9 mouse cellular contexts compared by ENCODE assay signal in the genomic region with DNA sequence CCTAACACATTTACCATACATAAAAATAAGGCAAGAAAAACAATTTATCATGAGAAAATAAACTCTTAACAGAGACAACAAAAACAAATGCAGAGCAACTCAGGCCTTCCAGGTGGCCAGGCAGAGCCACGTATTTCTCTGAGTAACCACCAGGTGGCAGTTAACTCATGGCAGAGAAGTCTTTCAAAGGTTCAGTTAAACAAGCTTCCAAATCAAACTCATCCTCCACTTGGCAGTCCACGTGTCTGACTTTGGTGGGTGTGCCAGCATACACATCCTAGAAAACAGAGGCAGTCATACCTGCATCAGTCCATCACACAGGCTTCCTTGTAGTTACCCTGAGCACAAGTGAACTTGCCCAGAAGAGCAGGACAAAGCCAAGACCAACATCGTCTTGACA. TPM values are rescaled to one million over a fixed set of nuclear protein-coding genes. Genes with fewer than 3 reads are reported as not detected.
DNase-seq lines count a peak whose midpoint lies in the region; ATAC-seq and TF ChIP-seq lines count a peak whose summit lies in the region.
"Had no signal": no experiment of that assay in that cellular context is flagged by ENCODE, and none has a peak within 500 bp of the region (broad histone marks: within the 10 kb centered on the region; RNA-seq: fewer than 3 reads in every experiment).

No protein-coding gene starts in this region.

- no peaks in the 10 kb centered on the region; the same call in 1 of the 2 replicates for H3K36me3 ChIP-seq in heart, adult 2 months (ENCODE audit: control insufficient read depth, insufficient read depth, low read length)

- H3K27me3 ChIP-seq in heart, adult 2 months (ENCODE audit: control insufficient read depth, insufficient read depth, low read length), result no peaks in the 10 kb centered on the region

- peak; percentile 88 for ATAC-seq in CD4-positive, CD25-positive, alpha-beta regulatory T cell, adult 4 months
- peak; percentile 35; the same call in 1 of the 2 replicates for ATAC-seq in granulocyte monocyte progenitor cell, adult 5-6 weeks (replicated peaks; ENCODE audit: poor library complexity, severe bottlenecking)

- H3K9ac ChIP-seq in heart, adult 2 months (ENCODE audit: low read depth, low read length), result no peak overlapping the region

- H3K4me3 ChIP-seq in heart, adult 2 months, result no peak overlapping the region
- H3K4me3 ChIP-seq: erythroblast, embryonic 14.5 days had no signal

- intact Hi-C loops in heart, adult 2 months (cut with DNase I), result no loop called here
- intact Hi-C loops in heart, postnatal 25 days (cut with DNase I), result no loop called here
- intact Hi-C loops in left cerebral cortex, postnatal 4 days (cut with DNase I), result no loop called here

- 29% methylated on average over 3 of the region's 3 CpGs for WGBS in heart, adult 2 months

- no peaks in the 10 kb centered on the region; the same call in 1 of the 2 replicates for H3K79me2 ChIP-seq in heart, adult 2 months (replicated peaks; ENCODE audit: control insufficient read depth, insufficient read depth, low read length)

- peak; percentile 93 for TF ChIP-seq CTCF in heart, adult 2 months (IDR thresholded peaks at IDR 0.05)

- TF ChIP-seq POLR2A in heart, adult 2 months (IDR thresholded peaks at IDR 0.05; ENCODE audit: insufficient read depth, low read depth, low read length), result no peak

- no peak overlapping the region for H3K27ac ChIP-seq in heart, adult 2 months

- no peak for TF ChIP-seq EP300 in heart, adult 2 months (IDR thresholded peaks at IDR 0.05; ENCODE audit: insufficient read depth, low read depth, low read length)

- DNase-seq in heart, adult 2 months, result peak in 1 of 2 experiments; percentile 38
- DNase-seq in heart, postnatal 25 days (ENCODE audit: low spot score), result no peak
- peak; percentile 74 for DNase-seq in ZHBTc4 (ENCODE audit: low read depth, low spot score)
- peak; percentile 26 for DNase-seq in left cerebral cortex, postnatal 4 days
- DNase-seq in retina, postnatal 1 day, result peak; percentile 68
- DNase-seq in urinary bladder, adult 18-20 months (ENCODE audit: low spot score in 2 of 2), result no peak

- peaks cover 4% of the 10 kb centered on the region for H3K4me1 ChIP-seq in heart, adult 2 months (ENCODE audit: control insufficient read depth, insufficient read depth, low read length)

RNA-seq across cellular contexts. Expression of a gene that starts 10.9 kb away (rescaled TPM):
- total RNA-seq in heart, adult 2 months (2021), result 1 to 10 TPM; 1.0 to 1.1 TPM
- polyA plus RNA-seq in heart, adult 2 months (2012; rRNA removed), result 2.1 and 2.5 TPM in 2 replicates
- total RNA-seq in heart, postnatal 25 days (2021), result 1 to 10 TPM; 1.1 to 1.3 TPM
- polyA plus RNA-seq in CD4-positive, CD25-positive, alpha-beta regulatory T cell, adult 4 months (2017; shearing (Covaris generic)), result 1 to 10 TPM in 1 of 2 experiments, not detected in 1; 1.6 TPM
- total RNA-seq in granulocyte monocyte progenitor cell, adult 5-6 weeks (2014; fragmentation: Nextera tagmentation), result 0.75 TPM in 1 of 2 replicates, not detected in the other
- total RNA-seq in granulocyte monocyte progenitor cell, adult 5-6 weeks (2017), result 0.15 and 0.30 TPM in 2 replicates
- total RNA-seq in left cerebral cortex, postnatal 4 days (2021), result under 1 TPM; 0.20 to 0.86 TPM
- polyA plus RNA-seq: erythroblast, embryonic 14.5 days had no signal

RNA-seq across cellular contexts. Expression of a gene that starts 11.2 kb away (rescaled TPM):
- 10 to 100 TPM; 26.1 to 26.9 TPM for total RNA-seq in heart, adult 2 months (2021)
- polyA plus RNA-seq in heart, adult 2 months (2012; rRNA removed), result 19.7 and 22.8 TPM in 2 replicates
- total RNA-seq in heart, postnatal 25 days (2021), result 10 to 100 TPM; 24.6 to 25.2 TPM
- 10 to 100 TPM; 19.9 to 23.5 TPM for polyA plus RNA-seq in CD4-positive, CD25-positive, alpha-beta regulatory T cell, adult 4 months (2017; shearing (Covaris generic))
- total RNA-seq in granulocyte monocyte progenitor cell, adult 5-6 weeks (2014; fragmentation: Nextera tagmentation), result 23.7 and 40.1 TPM in 2 replicates
- total RNA-seq in granulocyte monocyte progenitor cell, adult 5-6 weeks (2017), result 15.7 and 16.1 TPM in 2 replicates
- total RNA-seq in left cerebral cortex, postnatal 4 days (2021), result 10 to 100 TPM; 16.1 to 17.3 TPM

RNA-seq across cellular contexts. Expression of a gene that starts 11.7 kb away (rescaled TPM):
- 10 to 100 TPM; 10.6 to 12.7 TPM for total RNA-seq in heart, adult 2 months (2021)
- 7.7 and 13.8 TPM in 2 replicates for polyA plus RNA-seq in heart, adult 2 months (2012; rRNA removed)
- total RNA-seq in heart, postnatal 25 days (2021), result 10 to 100 TPM; 15.3 to 16.2 TPM
- 100 to 1,000 TPM; 123 to 141 TPM for polyA plus RNA-seq in CD4-positive, CD25-positive, alpha-beta regulatory T cell, adult 4 months (2017; shearing (Covaris generic))
- 154 and 174 TPM in 2 replicates for total RNA-seq in granulocyte monocyte progenitor cell, adult 5-6 weeks (2014; fragmentation: Nextera tagmentation)
- total RNA-seq in granulocyte monocyte progenitor cell, adult 5-6 weeks (2017), result 251 and 253 TPM in 2 replicates
- 10 to 100 TPM; 36.1 to 39.2 TPM for total RNA-seq in left cerebral cortex, postnatal 4 days (2021)

RNA-seq across cellular contexts. Expression of a gene that starts 17.3 kb away (rescaled TPM):
- total RNA-seq in heart, adult 2 months (2021), result 1 to 10 TPM; 1.4 to 3.1 TPM
- polyA plus RNA-seq in heart, adult 2 months (2012; rRNA removed), result 1.8 and 2.6 TPM in 2 replicates
- total RNA-seq in heart, postnatal 25 days (2021), result 1 to 10 TPM; 2.4 TPM
- polyA plus RNA-seq in CD4-positive, CD25-positive, alpha-beta regulatory T cell, adult 4 months (2017; shearing (Covaris generic)), result 10 to 100 TPM; 18.2 to 32.2 TPM
- total RNA-seq in granulocyte monocyte progenitor cell, adult 5-6 weeks (2014; fragmentation: Nextera tagmentation), result 79.1 and 81.0 TPM in 2 replicates
- total RNA-seq in granulocyte monocyte progenitor cell, adult 5-6 weeks (2017), result 186 and 201 TPM in 2 replicates
- total RNA-seq in left cerebral cortex, postnatal 4 days (2021), result 10 to 100 TPM; 14.9 to 15.3 TPM

RNA-seq across cellular contexts. Expression of a gene that starts 17.6 kb away (rescaled TPM):
- 10 to 100 TPM; 19.3 to 21.8 TPM for total RNA-seq in heart, adult 2 months (2021)
- polyA plus RNA-seq in heart, adult 2 months (2012; rRNA removed), result 40.1 and 49.0 TPM in 2 replicates
- 10 to 100 TPM; 19.8 to 20.2 TPM for total RNA-seq in heart, postnatal 25 days (2021)
- polyA plus RNA-seq in CD4-positive, CD25-positive, alpha-beta regulatory T cell, adult 4 months (2017; shearing (Covaris generic)), result 10 to 100 TPM; 33.7 to 42.9 TPM
- 15.0 and 27.7 TPM in 2 replicates for total RNA-seq in granulocyte monocyte progenitor cell, adult 5-6 weeks (2014; fragmentation: Nextera tagmentation)
- 19.7 and 26.2 TPM in 2 replicates for total RNA-seq in granulocyte monocyte progenitor cell, adult 5-6 weeks (2017)
- 10 to 100 TPM; 15.2 to 17.6 TPM for total RNA-seq in left cerebral cortex, postnatal 4 days (2021)

Comparison
In these comparisons a context has a peak if more than half of its experiments do, and no peak if none do; other contexts are left out.
1. DNase-seq: peak in ZHBTc4 (single experiment), left cerebral cortex, postnatal 4 days (single experiment) and retina, postnatal 1 day (single experiment); none in heart, postnatal 25 days (single experiment) and urinary bladder, adult 18-20 months (0 of 2).